Mouse (Mus musculus) c-Kit-positive CD71-negative TER-119-negative erythroid progenitor cells, embryonic 14.5 days (primary cell): ENCODE measurements around the gene Prss41.
A peak's percentile ranks its signal among the peaks of the same experiment; 100 is the strongest.
"Not testable (repeated sequence)": the region's sequence is repeated elsewhere in the genome, so short reads cannot be mapped to it uniquely, and the experiment has no call there.

Experiments used
- DNase-seq: peaks from one replicate; pipeline ENCODE4 v3.0.0-alpha.2; 2013; ENCODE audit warnings: low read depth

The Prss41 gene

DNA sequence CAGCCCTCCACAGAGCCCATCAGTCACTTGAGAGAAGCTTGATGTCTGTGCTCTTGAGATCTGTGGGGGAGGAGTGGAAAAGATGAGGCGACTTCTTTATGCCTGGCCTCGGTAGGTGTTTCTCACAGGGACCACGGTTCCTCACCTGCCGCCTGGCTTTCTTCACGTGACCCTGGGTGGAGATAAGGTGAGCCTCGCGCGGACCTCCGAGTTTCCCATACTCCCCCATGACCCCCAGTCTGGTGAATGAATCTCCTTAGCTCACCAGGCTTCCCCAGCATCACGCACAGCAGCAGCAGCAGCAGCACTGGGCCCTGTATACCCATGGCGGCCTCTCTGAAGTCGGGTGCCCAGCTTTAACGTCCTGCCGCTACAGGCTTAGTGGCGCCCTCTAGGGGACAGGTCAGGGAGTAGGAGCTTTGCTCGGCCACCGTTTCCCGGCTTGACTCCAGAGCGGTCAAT is at the start of gene Prss41, which contains the start of gene Prss32:
Gene Prss41, minus strand, starts transcription at position 361 of the 462 bp plus-strand sequence.
Gene Prss32, plus strand, starts transcription at position 44 of the 462 bp plus-strand sequence.
- no peak for DNase-seq

DNA sequence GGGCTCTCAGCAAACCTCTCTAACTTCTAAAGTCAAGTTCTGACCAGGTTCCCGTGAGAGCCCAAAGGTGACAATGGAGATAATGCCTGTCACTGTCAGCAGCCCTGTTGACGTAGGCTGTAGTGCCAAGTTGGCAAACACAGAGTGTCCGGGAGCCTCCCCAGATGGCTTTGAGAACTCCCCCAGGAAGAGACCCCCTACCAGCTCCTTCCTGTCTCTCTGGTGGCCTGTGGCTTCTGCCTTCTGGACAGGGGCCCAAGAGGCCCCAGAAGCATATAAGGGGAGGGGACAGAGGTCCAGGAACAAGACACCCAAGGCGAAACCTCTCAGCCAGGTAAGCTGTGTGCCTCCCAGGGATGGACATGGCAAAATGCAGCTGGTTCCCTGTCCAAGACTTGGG is 36.6 kb upstream of the Prss41 start, which contains the start of the genes Dcpp1 and Dcpp2:
Gene Dcpp1, plus strand, starts transcription at position 301 of the 400 bp plus-strand sequence.
Gene Dcpp2, plus strand, starts transcription at position 305 of the 400 bp plus-strand sequence.
- not testable (repeated sequence) for DNase-seq

DNA sequence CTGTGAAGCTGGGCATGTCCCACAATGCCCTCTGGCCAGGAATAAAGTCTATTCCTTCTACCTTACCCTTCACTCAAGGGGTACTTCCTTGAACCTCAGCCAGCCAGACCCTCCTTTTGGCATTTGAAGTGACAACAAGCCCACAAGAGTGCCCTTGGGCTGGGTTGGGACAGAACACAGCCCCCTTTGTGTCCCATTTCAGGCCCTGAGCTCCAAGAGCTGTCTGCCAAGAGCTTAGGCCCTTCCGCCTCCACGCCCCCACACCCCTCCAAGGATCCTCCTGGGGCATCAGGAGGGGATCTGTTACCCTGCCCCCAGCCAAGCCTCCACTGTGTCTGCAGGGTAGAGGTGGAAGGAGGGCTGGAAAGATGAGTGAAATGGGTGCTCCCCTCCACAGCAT is 33.2 kb upstream of the Prss41 start:
- no peak for DNase-seq

DNA sequence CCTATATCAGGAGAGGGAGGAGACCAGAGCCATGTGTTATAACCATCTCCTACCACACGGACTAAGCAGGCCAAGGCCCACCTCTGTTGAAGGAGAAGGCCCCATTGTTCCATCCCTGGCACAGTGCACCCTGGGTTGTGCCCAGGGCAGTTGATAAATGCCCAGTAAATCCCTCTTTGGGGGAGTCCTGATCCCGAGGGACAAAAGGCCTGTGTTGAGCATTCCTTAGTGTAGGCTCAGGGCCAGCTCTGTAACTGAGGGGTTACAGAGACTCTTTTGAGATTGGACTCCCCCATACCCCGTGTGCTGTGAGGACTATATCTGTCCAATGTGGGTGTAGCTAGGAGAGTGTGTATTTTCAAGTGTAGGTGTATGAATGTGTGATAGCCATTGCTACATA is 32.8 kb upstream of the Prss41 start:
- DNase-seq: no peak

DNA sequence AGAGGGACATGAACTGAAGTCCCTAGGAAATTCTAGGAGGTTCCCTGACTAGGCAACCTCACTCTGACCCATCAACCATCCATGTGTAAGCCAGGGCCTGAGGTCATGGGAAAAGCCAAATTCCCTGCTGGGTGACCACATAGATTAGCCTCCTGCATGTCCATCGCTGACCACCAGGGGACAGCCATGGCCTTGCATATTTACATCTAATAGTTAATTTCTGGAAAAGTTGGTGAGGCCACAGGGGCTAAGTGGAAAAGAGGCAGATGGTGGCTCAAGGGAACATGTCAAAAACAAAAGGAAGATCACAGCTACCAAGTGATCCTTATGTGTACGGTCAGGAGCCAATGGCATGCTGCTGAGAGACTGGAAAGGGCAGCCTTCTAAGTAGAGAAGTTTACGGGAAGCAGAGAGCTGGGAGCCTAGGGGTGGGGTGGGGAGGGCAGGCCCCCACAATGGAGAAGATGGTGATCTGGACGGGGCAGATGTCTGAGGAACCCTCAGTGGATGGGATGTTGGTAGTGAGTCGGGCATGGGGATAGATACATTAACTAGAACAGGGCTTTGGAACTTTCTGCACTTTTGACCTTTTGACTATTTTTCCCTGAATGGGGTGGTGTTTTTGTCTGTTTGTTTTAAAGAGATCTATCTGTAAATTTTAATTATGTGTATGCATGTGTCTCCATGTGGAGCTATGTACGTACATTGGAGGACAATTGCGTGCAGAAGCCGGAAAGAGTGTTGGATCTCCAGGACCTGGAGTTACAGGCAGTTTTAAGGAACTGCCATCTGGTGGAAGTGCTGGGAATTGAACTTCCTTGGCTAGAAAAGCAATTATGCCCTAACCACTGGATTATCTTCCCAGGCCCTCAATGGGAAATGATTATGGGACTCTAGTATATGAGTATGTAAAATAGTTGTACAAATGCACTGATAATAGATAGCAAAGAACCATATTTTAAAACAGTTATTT is 30.2 kb upstream of the Prss41 start:
- no peak for DNase-seq

DNA sequence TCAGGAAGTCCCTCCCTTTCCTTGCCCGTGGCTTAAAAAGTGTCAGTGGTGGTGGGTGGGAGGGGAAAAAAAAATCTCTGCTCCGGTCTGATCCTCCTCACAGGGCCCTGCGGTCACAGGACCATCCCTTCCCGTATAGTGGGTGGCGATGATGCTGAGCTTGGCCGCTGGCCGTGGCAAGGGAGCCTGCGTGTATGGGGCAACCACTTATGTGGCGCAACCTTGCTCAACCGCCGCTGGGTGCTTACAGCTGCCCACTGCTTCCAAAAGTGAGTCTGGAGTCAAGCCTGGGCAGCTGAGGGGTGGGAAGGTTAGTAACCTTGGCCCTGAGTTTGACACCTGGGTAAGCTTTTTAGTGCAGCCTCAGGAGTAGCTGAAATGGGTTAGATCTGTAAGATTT is 24.5 kb upstream of the Prss41 start:
- no peak for DNase-seq

DNA sequence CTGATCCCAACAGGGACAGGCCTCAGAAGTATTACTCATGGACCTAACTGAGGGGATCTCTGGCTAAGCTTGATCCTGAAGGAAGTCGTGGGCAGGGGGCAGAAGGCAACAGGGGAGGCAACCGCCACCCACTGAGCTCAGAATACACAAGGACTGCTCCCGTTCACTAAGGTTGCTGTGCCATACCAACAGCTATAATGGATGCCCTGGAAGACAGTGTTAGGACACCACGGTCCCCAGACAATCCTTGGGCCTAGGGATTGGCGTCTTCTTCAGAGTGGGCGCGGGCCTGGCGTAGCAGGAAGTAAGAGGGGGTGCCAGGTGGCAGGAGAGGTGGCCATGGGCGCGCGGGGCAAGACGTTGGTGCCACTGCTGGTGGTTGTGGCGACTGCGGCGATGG is 23.8 kb upstream of the Prss41 start, which contains the start of gene Prss21:
Gene Prss21, plus strand, starts transcription at position 301 of the 400 bp plus-strand sequence.
- no peak for DNase-seq

DNA sequence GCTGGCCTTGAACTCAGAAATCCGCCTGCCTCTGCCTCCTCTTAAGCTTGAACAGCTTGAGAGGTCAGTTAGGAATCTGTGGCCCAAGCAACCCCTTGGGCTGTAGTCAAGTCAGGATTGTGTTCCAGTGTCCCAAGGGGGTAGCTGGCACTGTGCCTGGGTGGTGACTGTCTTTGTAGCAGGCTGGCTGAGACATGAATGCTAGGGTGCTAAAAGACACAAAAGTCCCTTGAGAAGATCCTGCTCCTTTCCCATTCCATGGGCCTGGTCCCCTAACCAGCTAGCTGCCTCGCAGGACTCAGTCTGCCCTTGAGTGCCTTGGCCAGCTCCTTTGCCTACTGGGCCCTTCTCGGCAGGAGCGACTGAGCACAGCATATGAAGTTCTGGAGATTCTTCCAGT is 19.0 kb upstream of the Prss41 start:
- DNase-seq: no peak

DNA sequence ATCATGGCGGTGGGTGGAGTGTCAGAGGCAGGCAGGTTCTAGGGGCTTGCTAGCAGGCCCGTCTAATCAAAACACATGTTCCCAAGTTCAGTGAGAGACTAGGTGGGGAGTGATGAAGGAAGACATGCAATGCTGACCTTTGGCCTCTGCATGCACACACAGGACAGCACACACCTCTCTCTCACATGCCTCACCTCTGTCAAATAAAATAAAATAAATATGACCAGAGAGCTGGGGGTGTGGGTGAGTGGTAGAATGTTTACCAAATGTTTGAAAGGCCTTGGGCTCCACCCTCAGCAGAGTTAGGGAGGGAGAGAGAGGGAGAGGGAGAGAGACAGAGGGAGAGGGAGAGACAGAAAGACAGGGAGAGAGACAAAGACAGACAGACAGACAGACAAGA is 13.9 kb upstream of the Prss41 start:
- no peak for DNase-seq

DNA sequence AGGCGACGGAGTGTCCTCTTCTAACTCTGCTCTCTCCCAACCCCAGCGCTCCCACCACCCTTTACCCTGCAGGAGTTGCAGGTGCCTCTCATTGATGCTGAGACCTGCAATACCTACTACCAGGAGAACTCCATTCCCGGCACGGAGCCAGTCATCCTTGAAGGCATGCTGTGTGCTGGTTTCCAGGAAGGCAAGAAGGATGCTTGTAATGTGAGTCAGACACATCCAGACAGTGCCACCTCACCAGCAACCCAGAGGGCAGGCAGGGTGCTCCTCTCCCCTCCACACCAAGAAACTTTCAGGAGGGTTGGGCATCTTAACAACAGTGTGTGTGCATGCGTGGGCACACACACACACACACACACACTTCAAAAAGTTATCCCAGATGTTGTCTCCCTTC is 13.2 kb upstream of the Prss41 start:
- no peak for DNase-seq

DNA sequence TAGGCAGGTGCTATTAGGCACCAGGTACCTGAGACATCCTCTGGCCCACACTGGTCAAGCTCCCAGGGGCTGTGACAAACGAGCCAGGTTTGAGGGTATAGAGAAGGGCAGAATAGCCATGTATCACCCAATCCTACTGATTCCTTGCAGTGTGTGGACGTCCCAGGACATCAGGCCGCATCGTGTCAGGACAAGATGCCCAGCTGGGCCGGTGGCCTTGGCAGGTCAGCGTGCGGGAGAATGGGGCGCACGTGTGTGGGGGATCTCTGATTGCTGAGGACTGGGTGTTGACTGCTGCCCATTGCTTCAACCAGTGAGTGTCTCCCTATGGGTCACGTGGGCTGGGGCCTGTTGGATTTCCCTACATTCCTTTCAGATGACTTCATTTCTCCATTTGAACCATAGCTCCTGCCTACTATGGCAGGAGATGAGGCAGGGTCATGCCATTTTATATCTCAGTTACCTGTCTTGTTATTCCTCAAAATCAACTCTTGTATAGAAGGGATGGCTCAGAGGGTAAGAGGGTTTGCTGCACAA is 10.3 kb upstream of the Prss41 start:
- DNase-seq: no peak

DNA sequence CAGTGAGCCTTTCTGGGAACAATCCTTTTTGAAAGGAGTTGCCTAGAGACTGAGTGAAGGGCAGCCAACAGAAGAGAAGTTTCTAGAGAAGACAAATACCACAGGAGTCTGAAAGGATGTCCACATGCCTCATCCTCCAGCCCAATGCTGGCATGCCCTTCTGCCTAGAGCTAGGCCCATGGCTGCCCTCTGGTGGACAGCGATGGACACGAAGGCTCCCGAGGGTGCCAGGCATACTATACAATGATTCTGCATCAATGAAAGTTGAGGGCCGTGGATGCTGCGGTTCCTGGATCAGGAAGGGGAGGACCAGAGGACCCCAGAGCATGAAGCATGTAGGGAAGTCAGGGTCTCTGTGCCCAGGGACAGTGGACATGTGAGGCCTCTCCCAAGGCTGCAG is 9.3 kb upstream of the Prss41 start:
- DNase-seq: no peak

DNA sequence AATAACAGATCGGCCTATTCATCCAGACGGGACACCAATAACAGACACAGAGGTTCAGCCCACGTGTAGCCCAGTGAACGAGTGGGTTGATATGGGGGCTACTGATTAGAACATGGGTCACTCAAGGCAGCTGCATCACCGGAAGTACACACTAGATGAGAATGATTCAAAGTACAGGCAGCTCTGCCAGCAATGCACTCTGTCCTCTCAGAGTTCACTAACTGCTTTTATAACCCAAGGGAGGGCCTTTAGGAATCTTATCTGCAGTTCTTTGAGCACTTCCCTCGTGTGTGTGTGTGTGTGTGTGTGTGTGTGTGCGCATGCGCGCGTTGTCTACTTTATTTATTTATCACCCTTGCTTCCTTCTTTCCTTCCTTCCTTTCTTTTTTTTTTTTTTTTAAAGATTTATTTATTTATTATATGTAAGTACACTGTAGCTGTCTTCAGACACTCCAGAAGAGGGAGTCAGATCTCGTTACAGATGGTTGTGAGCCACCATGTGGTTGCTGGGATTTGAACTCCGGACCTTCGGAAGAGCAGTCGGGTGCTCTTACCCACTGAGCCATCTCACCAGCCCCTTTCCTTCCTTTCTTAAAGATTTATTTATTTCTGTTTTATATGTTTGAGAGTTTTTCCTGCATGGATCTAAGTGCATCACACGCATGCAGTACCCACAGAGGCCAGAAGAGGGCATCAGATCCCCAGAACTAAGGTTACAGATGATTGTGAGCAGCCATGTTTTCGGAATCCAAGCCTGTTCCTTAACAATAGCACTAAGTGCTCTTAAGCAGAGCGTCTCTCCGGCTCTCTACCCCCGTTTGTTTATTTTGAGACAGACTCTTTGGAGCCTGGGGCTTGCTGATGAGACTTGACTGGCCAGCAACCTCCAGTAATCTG is 7.1 kb upstream of the Prss41 start:
- DNase-seq: no peak

DNA sequence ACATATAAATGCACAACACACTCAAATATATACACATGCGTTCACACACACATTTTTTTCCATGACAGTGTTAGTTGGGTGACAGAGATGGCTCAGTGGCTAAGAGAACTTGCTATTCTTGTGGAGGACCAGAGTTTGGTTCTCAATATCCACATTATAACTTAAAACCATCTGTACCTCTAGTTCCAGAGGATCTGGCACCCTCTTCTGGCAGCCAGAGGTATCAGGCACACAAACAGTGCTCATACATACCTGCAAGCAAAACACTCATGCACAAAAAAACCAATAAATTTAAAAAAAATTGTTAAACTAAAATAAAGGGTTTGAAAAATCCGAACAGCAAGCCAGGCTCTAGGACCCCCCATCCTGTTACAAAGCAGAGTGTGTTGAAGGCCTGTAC is 6.1 kb upstream of the Prss41 start:
- DNase-seq: no peak

DNA sequence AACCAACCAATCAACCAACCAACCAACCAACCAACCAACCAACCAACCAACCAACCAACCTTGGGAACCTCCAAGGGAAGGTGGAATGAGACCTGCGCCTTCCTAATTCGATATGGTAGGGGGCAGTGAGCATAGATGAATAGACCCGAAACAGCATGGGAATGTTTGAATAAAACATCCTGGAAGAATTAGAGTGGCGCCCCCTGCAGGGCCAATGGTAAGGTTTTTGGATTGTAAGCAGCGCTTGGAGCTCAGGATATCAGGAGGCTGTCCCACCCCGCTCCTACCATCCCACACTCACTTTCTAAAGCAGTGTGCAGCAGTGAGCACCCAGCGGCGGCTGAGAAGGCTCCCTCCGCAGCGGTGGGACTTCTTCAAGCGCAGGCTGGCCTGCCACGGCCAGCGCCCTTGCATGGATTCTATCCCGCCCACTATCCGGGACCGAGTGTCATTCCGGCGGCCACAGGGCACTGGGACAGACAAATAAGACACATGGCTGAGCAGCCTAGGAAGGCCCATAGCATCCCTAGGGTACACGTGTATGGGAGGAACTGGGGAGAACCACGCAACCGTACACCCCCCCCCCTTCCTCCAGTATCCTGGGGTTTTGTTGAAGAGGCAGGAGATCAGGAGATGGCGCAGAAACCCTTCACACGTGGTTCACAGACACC is 696 bp downstream of the Prss41 start:
- no peak for DNase-seq

DNA sequence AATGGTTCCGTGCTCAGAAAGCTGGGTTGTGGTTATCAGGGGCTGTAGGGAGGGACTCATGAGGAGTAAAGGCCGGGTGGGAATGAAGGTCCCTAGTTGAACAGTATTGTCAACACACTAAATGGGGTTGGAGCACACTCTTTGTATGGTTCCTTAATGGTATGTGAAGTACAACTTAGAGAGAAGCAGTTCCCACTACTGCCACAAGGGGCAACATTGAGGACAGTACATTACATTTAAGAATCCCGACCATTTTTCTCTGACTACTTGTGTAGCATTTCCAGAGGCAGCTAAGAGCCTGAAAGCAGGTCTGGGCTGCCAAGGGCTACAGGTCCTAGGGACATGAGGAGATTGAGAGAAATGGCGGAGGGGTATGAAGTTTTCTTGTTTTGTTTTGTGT is 2.8 kb downstream of the Prss41 start:
- DNase-seq: peak; percentile 76

DNA sequence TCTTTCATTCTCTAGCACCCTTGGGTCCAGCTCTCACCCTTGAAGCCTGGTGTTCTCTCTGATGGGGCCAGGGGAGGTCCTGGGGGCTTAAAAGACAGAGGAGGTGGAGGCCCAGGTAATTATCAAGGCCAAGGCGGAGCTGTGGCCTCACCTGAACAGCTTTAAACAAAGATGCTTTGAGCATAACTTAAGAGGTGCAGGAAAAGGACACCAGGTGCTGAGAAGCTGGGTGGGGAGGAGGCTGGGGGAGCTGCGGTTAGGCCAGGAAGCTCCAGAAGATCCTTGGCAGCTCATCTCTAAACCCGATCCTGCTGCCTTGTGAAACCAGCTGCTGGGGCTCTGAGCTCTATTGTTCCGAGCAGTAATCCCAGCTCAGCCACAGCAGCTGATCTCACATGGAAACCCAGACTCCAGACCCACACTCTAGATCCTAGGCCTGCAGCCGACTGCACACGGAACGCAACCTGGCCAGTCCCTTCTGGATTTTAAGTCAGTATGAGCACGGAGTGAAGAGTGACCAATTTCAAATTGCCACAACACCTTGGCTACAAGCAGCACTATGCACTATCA is 7.9 kb downstream of the Prss41 start, which contains the start of gene Prss33:
Gene Prss33, minus strand, starts transcription at position 51 of the 570 bp plus-strand sequence.
- no peak for DNase-seq

DNA sequence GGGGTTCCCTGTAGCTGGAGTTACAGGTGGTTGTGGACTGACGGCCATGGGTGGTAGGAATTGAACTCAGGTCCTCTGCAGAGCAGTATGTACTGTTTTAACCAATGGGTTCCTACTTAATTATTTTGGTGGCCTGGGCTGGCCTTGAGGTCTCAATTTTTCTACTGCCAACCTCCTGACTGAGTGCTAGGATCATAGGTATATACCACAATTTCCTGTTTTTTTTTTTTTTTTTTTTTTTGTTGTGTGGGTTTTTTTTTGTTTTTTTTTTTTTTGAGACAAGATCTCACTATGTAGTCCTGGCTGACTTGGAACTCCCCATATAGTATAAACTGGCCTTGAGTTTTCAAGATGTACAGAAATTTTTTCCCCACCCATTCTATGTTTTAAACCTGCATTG is 12.8 kb downstream of the Prss41 start:
- DNase-seq: no peak

DNA sequence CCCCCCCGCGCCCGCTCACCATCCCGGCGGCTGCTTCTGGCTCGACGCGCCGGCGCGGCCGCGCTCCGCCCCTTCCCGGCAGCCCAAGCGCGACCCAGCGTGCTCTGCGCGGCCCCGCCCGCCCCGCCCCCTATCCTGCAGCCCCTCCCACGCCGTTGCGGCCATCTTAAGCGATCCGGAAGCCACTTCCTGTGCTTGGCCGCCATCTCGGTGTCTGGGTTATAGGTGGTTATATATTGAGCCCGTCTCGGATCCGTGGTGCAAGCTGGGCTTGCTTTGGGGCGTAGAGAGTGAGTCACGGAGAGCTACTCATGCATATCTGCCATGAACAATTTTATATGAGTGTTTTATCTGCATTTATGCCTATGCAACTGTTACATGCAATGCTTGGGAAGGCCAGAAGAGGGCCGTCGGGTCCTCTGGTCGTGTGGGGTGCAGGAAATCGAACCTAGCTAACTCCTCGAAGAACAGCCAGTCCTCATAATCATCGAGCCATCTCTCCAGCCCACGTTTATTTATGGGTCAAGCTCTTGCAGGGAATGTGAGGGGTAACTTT is 14.8 kb downstream of the Prss41 start, which contains the start of gene Elob:
Gene Elob, minus strand, starts transcription at position 73 of the 556 bp plus-strand sequence.
- DNase-seq: peak; percentile 75

DNA sequence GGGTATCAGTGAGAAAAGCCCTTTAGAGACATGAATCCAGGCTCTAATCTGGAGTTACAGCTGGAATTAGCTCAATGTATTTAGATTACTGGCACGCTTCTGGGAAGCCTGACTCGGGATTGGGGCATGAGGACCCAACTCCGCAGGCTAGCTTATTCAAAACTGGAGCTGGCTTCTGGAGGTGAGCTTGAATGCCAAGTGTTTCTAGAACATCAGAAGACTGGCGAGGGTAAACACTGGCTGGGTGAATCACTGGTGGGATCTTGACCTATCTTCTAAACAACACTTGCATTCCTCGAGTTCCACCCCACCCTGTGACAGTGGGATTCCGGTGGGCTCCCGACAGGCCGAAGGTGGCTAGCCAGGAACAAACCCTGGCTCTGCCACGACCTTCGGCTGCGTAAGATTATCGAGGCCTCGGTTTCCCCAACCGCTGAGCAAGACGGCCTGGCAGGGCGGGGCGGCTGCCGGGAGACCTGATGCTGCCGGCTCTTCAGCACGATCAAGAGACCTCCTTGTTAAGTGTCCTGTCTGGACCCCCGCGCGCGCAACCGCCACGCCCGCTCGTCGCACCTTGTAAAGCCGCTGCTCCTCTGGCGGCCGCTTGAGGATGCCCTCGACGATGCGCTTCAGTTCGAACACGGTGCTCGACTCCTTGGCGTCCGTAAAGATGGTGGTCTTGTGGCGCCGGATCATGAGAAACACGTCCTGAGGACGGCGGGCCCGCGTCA is 15.5 kb downstream of the Prss41 start:
- no peak for DNase-seq
